16 mouse cellular contexts compared by ENCODE assay signal in the genomic region with DNA sequence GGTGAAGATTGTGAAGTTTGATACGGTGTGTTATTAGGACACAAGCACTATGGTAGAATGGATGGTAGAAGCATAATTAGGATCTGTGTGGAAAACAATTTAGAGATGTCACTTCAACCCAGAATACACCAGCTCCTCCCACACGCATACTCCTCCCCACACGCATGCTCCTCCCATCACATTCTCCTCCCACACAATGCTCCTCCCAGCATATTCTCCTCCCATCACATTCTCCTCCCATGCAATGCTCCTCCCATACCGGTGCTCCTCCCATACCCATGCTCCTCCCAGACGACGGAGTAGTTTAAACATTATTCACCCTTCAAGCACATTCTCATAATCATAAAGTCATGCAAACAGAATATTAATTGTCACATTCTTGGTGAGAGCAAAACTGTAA. TPM values are rescaled to one million over a fixed set of nuclear protein-coding genes. Genes with fewer than 3 reads are reported as not detected.
A peak's percentile ranks its signal among the peaks of the same experiment; 100 is the strongest.
DNase-seq lines count a peak whose midpoint lies in the region; ATAC-seq and TF ChIP-seq lines count a peak whose summit lies in the region.
"Had no signal": no experiment of that assay in that cellular context is flagged by ENCODE, and none has a peak within 500 bp of the region (broad histone marks: within the 10 kb centered on the region; RNA-seq: fewer than 3 reads in every experiment).

No protein-coding gene starts in this region.

- DNase-seq in forebrain, embryonic 11.5 days (ENCODE audit: low spot score) = no peak
- peak; percentile 4 for DNase-seq in lung, postnatal 10 days
- DNase-seq in lung, adult 18-20 months = no peak
- DNase-seq in cerebellum, postnatal 14 days = no peak
- no peak for DNase-seq in cerebellum, postnatal 36 days
- DNase-seq: cerebellum, adult 11 months; embryo, embryonic 11 days; forebrain, postnatal 0 days; gastrocnemius, postnatal 10 days; right cerebral cortex, postnatal 4 days had no signal

- no peak overlapping the region for H3K27ac ChIP-seq in forebrain, embryonic 11.5 days (ENCODE audit: low read depth, low read length)
- no peak overlapping the region for H3K27ac ChIP-seq in forebrain, embryonic 16.5 days (ENCODE audit: low read length)
- H3K27ac ChIP-seq: limb, embryonic 12.5 days; lung, embryonic 15.5 days; neural tube, embryonic 13.5 days had no signal

- no peak overlapping the region for H3K9ac ChIP-seq in forebrain, embryonic 11.5 days (ENCODE audit: low read length)
- no peak overlapping the region for H3K9ac ChIP-seq in forebrain, embryonic 16.5 days (replicated peaks; ENCODE audit: low read depth, low read length)
- H3K9ac ChIP-seq: forebrain, postnatal 0 days; limb, embryonic 12.5 days; lung, embryonic 15.5 days; neural tube, embryonic 13.5 days had no signal

- H3K4me3 ChIP-seq in forebrain, embryonic 11.5 days (ENCODE audit: low read depth, low read length) = no peak overlapping the region
- no peak overlapping the region for H3K4me3 ChIP-seq in forebrain, embryonic 16.5 days (replicated peaks; ENCODE audit: low read length)
- peak overlapping the region; percentile 57; the same call in 1 of the 2 replicates for H3K4me3 ChIP-seq in E14TG2a.4 (replicated peaks; ENCODE audit: low read length)
- H3K4me3 ChIP-seq: limb, embryonic 12.5 days; lung, embryonic 15.5 days; neural tube, embryonic 13.5 days had no signal

- no peaks in the 10 kb centered on the region for H3K36me3 ChIP-seq in forebrain, embryonic 11.5 days (ENCODE audit: control insufficient read depth, insufficient read depth, low read length)
- H3K36me3 ChIP-seq in forebrain, embryonic 16.5 days (ENCODE audit: control insufficient read depth, insufficient read depth) = no peaks in the 10 kb centered on the region
- H3K36me3 ChIP-seq in E14TG2a.4 (ENCODE audit: insufficient read depth, low read length) = no peaks in the 10 kb centered on the region
- H3K36me3 ChIP-seq: limb, embryonic 12.5 days; lung, embryonic 15.5 days; neural tube, embryonic 13.5 days had no signal

- H3K27me3 ChIP-seq in forebrain, embryonic 11.5 days (ENCODE audit: control insufficient read depth, insufficient read depth, low read length) = no peaks in the 10 kb centered on the region; the same call in 1 of the 2 replicates
- no peaks in the 10 kb centered on the region for H3K27me3 ChIP-seq in forebrain, embryonic 16.5 days (replicated peaks; ENCODE audit: control insufficient read depth, insufficient read depth, low read length)
- no peaks in the 10 kb centered on the region for H3K27me3 ChIP-seq in E14TG2a.4 (ENCODE audit: insufficient read depth, low read length)

- WGBS in forebrain, embryonic 11.5 days = 60% methylated on average over 6 of the region's 6 CpGs
- WGBS in forebrain, embryonic 16.5 days = 62% methylated on average over 6 of the region's 6 CpGs

- ATAC-seq in forebrain, embryonic 11.5 days (replicated peaks; ENCODE audit: low FRiP score) = peak; percentile 65; the same call in 1 of the 2 replicates
- no peak for ATAC-seq in forebrain, embryonic 16.5 days
- peak; percentile 51 for ATAC-seq in megakaryocyte progenitor cell, adult 5-6 weeks (replicated peaks; ENCODE audit: poor library complexity)
- ATAC-seq: forebrain, postnatal 0 days had no signal

- no peak overlapping the region for H3K4me2 ChIP-seq in forebrain, embryonic 11.5 days (ENCODE audit: low read depth, low read length, severe bottlenecking)
- no peak overlapping the region for H3K4me2 ChIP-seq in forebrain, embryonic 16.5 days (ENCODE audit: low read length)
- H3K4me2 ChIP-seq: limb, embryonic 12.5 days; lung, embryonic 15.5 days had no signal

- H3K4me1 ChIP-seq in forebrain, embryonic 11.5 days (replicated peaks; ENCODE audit: control insufficient read depth, insufficient read depth, low read length) = peaks cover 3% of the 10 kb centered on the region; the same call in 1 of the 2 replicates
- H3K4me1 ChIP-seq in forebrain, embryonic 16.5 days (replicated peaks; ENCODE audit: control insufficient read depth, insufficient read depth, low read length) = peaks cover 14% of the 10 kb centered on the region
- H3K4me1 ChIP-seq in E14TG2a.4 (replicated peaks; ENCODE audit: low read depth, low read length) = peaks cover 38% of the 10 kb centered on the region
- H3K4me1 ChIP-seq: lung, embryonic 15.5 days had no signal

- no peaks in the 10 kb centered on the region for H3K9me3 ChIP-seq in forebrain, embryonic 11.5 days (ENCODE audit: control insufficient read depth, low read length)
- H3K9me3 ChIP-seq in forebrain, embryonic 16.5 days (ENCODE audit: control insufficient read depth, low read length) = no peaks in the 10 kb centered on the region
- H3K9me3 ChIP-seq in E14TG2a.4 (ENCODE audit: low read length) = no peaks in the 10 kb centered on the region
- H3K9me3 ChIP-seq: limb, embryonic 12.5 days; lung, embryonic 15.5 days; neural tube, embryonic 13.5 days had no signal

- no peak for TF ChIP-seq CTCF in E14TG2a.4 (conservative IDR thresholded peaks at IDR 0.05; ENCODE audit: low read length)

RNA-seq across cellular contexts. Expression of gene Lef1, which starts 26.5 kb away (rescaled TPM):
- polyA plus RNA-seq in forebrain, embryonic 11.5 days (2014; fragmentation: Nextera tagmentation; extraction: Ambion mirVana) = 60.8 and 70.0 TPM in 2 replicates
- 12.1 and 12.7 TPM in 2 replicates for polyA plus RNA-seq in forebrain, embryonic 16.5 days (2015; fragmentation: Nextera tagmentation; extraction: Ambion mirVana)
- 0.64 TPM in 1 of 2 replicates, not detected in the other for total RNA-seq in megakaryocyte progenitor cell, adult 5-6 weeks (2015)
- total RNA-seq in megakaryocyte progenitor cell, adult 5-6 weeks (2017) = 0.37 TPM in 1 of 2 replicates, not detected in the other
